In genomic region chr3:35937345-35937744, GRCm38 (mm10) we compare ENCODE assay signal across 8 mouse cellular contexts. TPM values are rescaled to one million over a fixed set of nuclear protein-coding genes. Genes with fewer than 3 reads are reported as not detected.
DNase-seq lines count a peak whose midpoint lies in the region; ATAC-seq lines count a peak whose summit lies in the region.

TSS of gene Dcun1d1 (minus strand) at chr3:35937445.

- no peaks in the 10 kb centered on the region for H3K27me3 ChIP-seq in forebrain, embryonic 12.5 days
- H3K27me3 ChIP-seq in hindbrain, embryonic 10.5 days (ENCODE audit: insufficient read depth, poor library complexity, severe bottlenecking) = no peaks in the 10 kb centered on the region
- no peaks in the 10 kb centered on the region for H3K27me3 ChIP-seq in liver, embryonic 12.5 days (replicated peaks)

- no peak within 1 kb of the TSS for H3K4me3 ChIP-seq in forebrain, embryonic 12.5 days (replicated peaks)
- H3K4me3 ChIP-seq in hindbrain, embryonic 10.5 days = no peak within 1 kb of the TSS
- H3K4me3 ChIP-seq in liver, embryonic 12.5 days = no peak within 1 kb of the TSS

- H3K27ac ChIP-seq in forebrain, embryonic 12.5 days = no peak within 1 kb of the TSS
- H3K27ac ChIP-seq in hindbrain, embryonic 10.5 days = no peak within 1 kb of the TSS
- no peak within 1 kb of the TSS for H3K27ac ChIP-seq in liver, embryonic 12.5 days

- H3K4me1 ChIP-seq in forebrain, embryonic 12.5 days = peaks cover 8% of the 10 kb centered on the region
- H3K4me1 ChIP-seq in hindbrain, embryonic 10.5 days (replicated peaks) = peaks cover 15% of the 10 kb centered on the region
- peaks cover 30% of the 10 kb centered on the region for H3K4me1 ChIP-seq in liver, embryonic 12.5 days

- no peak for ATAC-seq in forebrain, embryonic 12.5 days (ENCODE audit: low FRiP score)
- ATAC-seq in liver, embryonic 12.5 days = no peak

- H3K9me3 ChIP-seq in forebrain, embryonic 12.5 days = no peaks in the 10 kb centered on the region
- no peaks in the 10 kb centered on the region for H3K9me3 ChIP-seq in hindbrain, embryonic 10.5 days
- no peaks in the 10 kb centered on the region for H3K9me3 ChIP-seq in liver, embryonic 12.5 days (replicated peaks)

- no peak for DNase-seq in thymus, postnatal 0 days (ENCODE audit: low spot score)
- no peak for DNase-seq in thymus, postnatal 36 days
- DNase-seq in hindbrain, embryonic 10.5 days (ENCODE audit: low spot score) = no peak
- no peak for DNase-seq in retina, postnatal 1 day
- DNase-seq in ovary, postnatal 10 days (ENCODE audit: low spot score) = no peak
- DNase-seq in urinary bladder, postnatal 4 days (ENCODE audit: low spot score in 2 of 2) = no peak

- no peak within 1 kb of the TSS for H3K9ac ChIP-seq in forebrain, embryonic 12.5 days
- H3K9ac ChIP-seq in liver, embryonic 12.5 days = no peak within 1 kb of the TSS

- WGBS in forebrain, embryonic 12.5 days = 96% methylated on average over 6 of the region's 6 CpGs
- WGBS in hindbrain, embryonic 10.5 days = 93% methylated on average over 6 of the region's 6 CpGs
- WGBS in liver, embryonic 12.5 days (ENCODE audit: insufficient replicate concordance) = 82% methylated on average over 6 of the region's 6 CpGs

- H3K36me3 ChIP-seq in forebrain, embryonic 12.5 days (replicated peaks) = no peaks in the 10 kb centered on the region
- H3K36me3 ChIP-seq in hindbrain, embryonic 10.5 days = 0 out of 2 replicates have a peak, but pooled peaks cover 2% of the 10 kb centered on the region
- peaks cover 38% of the 10 kb centered on the region for H3K36me3 ChIP-seq in liver, embryonic 12.5 days

- no peak within 1 kb of the TSS for H3K4me2 ChIP-seq in forebrain, embryonic 12.5 days
- no peak within 1 kb of the TSS for H3K4me2 ChIP-seq in liver, embryonic 12.5 days

RNA-seq across cellular contexts. Expression of gene Dcun1d1, which starts in this region (rescaled TPM):
- polyA plus RNA-seq in thymus, postnatal 0 days (2015; fragmentation: Nextera tagmentation; extraction: Ambion mirVana) = 118 and 126 TPM in 2 replicates
- 103 and 109 TPM in 2 replicates for polyA plus RNA-seq in forebrain, embryonic 12.5 days (2016; fragmentation: Nextera tagmentation; extraction: Ambion mirVana)
- polyA plus RNA-seq in hindbrain, embryonic 10.5 days (2016; fragmentation: Nextera tagmentation; extraction: Ambion mirVana) = 86.5 and 102 TPM in 2 replicates
- 92.7 and 96.5 TPM in 2 replicates for polyA plus RNA-seq in liver, embryonic 12.5 days (2016; fragmentation: Nextera tagmentation; extraction: Ambion mirVana)
